Mouse (Mus musculus): ENCODE data around the gene Dnajb1. TPM values are rescaled to one million over a fixed set of nuclear protein-coding genes. Genes with fewer than 3 reads are reported as not detected.
"Not testable (repeated sequence)": the region's sequence is repeated elsewhere in the genome, so short reads cannot be mapped to it uniquely, and the experiment has no call there.

Gene Dnajb1
- polyA plus RNA-seq, 1 experiment from 2014 or later, result 26.1 TPM

DNA sequence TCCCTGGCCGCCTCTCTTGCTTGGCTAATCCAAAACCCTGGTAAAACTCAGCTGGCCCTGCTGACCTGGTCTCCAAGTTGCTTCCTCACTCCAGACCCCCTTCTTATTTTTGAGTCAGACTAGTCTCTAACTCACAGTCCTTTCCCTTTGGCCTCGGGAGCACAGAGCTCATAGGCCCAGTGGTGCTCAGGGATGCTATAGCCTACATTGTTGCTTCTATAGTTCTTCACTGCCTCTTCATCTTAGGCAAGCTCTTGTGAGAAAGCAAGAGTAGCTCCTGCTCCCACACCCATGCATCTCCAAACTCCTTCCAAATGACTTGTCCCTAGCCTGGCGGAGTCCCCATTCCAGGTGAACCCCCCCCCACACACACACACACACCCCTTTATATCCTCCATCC is 40.3 kb upstream of the Dnajb1 start:
- no peaks in the 10 kb centered on the region; the same call in 1 of the 2 replicates for H3K4me1 ChIP-seq (replicated peaks; ENCODE audit: control insufficient read depth, insufficient read depth, low read length)
- no peak for TF ChIP-seq CTCF (IDR thresholded peaks at IDR 0.05; ENCODE audit: low read depth)
- H3K9ac ChIP-seq (ENCODE audit: low read depth, low read length), result peak overlapping the region; percentile 85; the same call in 1 of the 2 replicates
- no peak for ATAC-seq
- no peak overlapping the region for H3K27ac ChIP-seq (ENCODE audit: low read depth, low read length)
- no peaks in the 10 kb centered on the region for H3K27me3 ChIP-seq (replicated peaks; ENCODE audit: control insufficient read depth, insufficient read depth, low read length)
- H3K36me3 ChIP-seq (ENCODE audit: control insufficient read depth, insufficient read depth), result peaks cover 31% of the 10 kb centered on the region
- peak overlapping the region; percentile 78 for H3K4me3 ChIP-seq (ENCODE audit: low read depth, low read length)
- peak overlapping the region; percentile 78 for H3K4me2 ChIP-seq (replicated peaks; ENCODE audit: low read depth)
- WGBS, result 55% methylated on average over 3 of the region's 3 CpGs
- no peaks in the 10 kb centered on the region for H3K9me3 ChIP-seq (ENCODE audit: control insufficient read depth)

DNA sequence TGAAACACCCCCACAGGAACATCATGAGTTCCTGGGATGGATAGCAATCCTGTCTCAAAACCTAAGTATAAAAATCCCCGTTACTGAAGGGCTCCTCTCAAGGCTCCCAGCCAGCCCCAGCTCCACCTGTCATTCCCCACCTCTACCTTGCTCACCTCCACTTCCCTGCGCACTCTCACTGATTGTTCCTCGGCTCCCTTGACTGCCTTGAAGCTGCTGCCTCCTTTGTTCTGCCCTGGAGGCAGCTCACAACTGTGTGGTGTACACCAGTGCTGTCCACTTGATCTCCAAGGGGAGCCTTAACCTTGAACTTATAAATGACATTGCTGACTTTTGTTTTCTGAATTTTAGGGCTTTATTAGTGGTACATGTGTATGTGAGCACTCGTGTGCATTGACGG is 39.9 kb upstream of the Dnajb1 start:
- 64% methylated on average over 5 of the region's 5 CpGs for WGBS
- Histone ChIP-seq H3K9ac (ENCODE audit: low read depth, low read length) (0 out of 2 replicates have a peak overlapping the region, but pooled peaks have one; percentile 85), H3K4me2 (replicated peaks; ENCODE audit: low read depth) (peak overlapping the region; percentile 78)

DNA sequence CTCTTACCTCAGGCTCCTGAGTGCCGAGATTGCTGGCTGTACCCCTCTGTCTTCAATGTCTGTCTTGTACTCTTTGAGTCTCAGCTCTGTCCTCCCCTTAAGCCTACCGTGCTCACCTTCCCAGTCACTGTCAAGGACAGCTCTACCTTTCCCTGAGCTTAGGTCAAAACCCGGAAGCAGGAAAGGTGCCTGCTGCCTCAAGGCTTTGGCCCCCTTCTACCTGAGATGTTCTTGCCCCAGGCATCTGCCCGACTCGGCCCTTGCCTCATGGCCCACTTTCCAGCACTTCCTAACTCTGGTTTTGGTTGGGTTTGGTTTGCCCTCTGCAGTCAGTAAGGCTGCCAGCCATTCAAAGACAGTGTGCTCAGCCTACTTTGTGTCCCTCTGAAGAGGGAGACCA is 39.2 kb upstream of the Dnajb1 start:
- Histone ChIP-seq H3K4me3 (ENCODE audit: low read depth, low read length) (no peak overlapping the region), H3K9ac (ENCODE audit: low read depth, low read length) (0 out of 2 replicates have a peak overlapping the region, but pooled peaks have one; percentile 17), H3K36me3 (ENCODE audit: control insufficient read depth, insufficient read depth) (peaks cover 41% of the 10 kb centered on the region), H3K9me3 (ENCODE audit: control insufficient read depth) (no peaks in the 10 kb centered on the region), H3K27me3 (replicated peaks; ENCODE audit: control insufficient read depth, insufficient read depth, low read length) (no peaks in the 10 kb centered on the region), H3K27ac (ENCODE audit: low read depth, low read length) (no peak overlapping the region), H3K4me1 (replicated peaks; ENCODE audit: control insufficient read depth, insufficient read depth, low read length) (no peaks in the 10 kb centered on the region; the same call in 1 of the 2 replicates), H3K4me2 (replicated peaks; ENCODE audit: low read depth) (no peak overlapping the region)
- WGBS, result 74% methylated on average over 5 of the region's 5 CpGs
- no peak for ATAC-seq
- no peak for TF ChIP-seq CTCF (IDR thresholded peaks at IDR 0.05; ENCODE audit: low read depth)

More for the DNA sequence above, 39.9 kb upstream of the Dnajb1 start:
- no peaks in the 10 kb centered on the region for H3K27me3 ChIP-seq (replicated peaks; ENCODE audit: control insufficient read depth, insufficient read depth, low read length)
- H3K4me3 ChIP-seq (ENCODE audit: low read depth, low read length), result no peak overlapping the region
- H3K9me3 ChIP-seq (ENCODE audit: control insufficient read depth), result no peaks in the 10 kb centered on the region
- no peaks in the 10 kb centered on the region; the same call in 1 of the 2 replicates for H3K4me1 ChIP-seq (replicated peaks; ENCODE audit: control insufficient read depth, insufficient read depth, low read length)
- no peak overlapping the region for H3K27ac ChIP-seq (ENCODE audit: low read depth, low read length)
- H3K36me3 ChIP-seq (ENCODE audit: control insufficient read depth, insufficient read depth), result peaks cover 36% of the 10 kb centered on the region
- no peak for TF ChIP-seq CTCF (IDR thresholded peaks at IDR 0.05; ENCODE audit: low read depth)
- no peak for ATAC-seq

DNA sequence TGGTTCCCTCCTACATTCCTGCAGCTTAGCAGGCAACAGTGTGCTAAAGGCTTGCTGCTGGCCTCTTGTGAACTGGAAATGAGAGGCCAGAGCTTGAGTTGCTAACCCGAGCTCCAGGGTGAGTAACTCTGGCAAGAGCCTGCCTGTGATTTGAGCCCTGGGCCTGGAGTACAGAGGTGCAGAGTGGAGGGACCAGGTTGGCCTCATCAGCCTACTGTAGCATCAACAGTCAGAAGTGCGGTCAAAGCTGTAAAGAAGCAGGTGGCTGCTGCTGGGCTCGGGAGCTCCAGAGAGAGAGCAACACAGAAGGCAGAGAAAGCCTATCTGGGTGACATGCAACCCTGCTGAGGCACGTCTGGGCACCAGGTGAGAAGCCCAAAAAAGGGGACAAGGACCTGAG is 38.8 kb upstream of the Dnajb1 start:
- H3K9ac ChIP-seq (ENCODE audit: low read depth, low read length), result no peak overlapping the region
- WGBS, result 61% methylated on average over 4 of the region's 4 CpGs

DNA sequence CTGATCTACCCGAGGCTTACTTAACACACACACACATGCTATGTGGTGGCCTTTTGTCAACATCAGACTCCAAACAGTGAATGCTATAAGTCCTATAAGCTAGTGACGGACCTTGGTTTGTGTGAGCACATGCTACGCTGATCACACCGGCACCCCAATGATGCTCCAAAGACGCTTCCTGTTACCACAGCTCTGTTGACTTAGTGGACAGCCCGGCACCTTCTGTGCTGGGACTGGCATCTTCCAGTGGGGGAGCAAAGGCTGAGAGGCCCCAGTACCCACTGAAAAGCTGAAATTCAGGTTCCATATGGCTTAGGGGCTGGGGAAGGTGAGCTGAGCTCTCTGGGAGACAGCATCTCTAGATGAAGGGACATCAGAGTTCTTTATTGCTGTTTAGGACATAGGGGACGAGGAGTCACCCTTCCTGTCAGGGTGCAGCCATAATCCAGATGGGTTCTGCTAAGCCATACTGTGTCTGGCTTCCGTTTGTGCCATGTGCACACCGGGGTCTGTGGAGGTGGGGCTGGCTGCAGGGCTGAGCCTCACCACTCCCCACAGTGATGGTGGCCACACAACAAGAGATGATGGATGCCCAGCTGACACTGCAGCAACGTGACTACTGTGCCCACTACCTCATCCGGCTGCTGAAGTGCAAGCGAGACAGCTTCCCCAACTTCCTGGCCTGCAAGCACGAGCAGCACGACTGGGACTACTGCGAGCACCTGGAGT is 37.6 kb upstream of the Dnajb1 start:
- Histone ChIP-seq H3K9ac (ENCODE audit: low read depth, low read length) (no peak overlapping the region), H3K27me3 (replicated peaks; ENCODE audit: control insufficient read depth, insufficient read depth, low read length) (no peaks in the 10 kb centered on the region), H3K4me3 (ENCODE audit: low read depth, low read length) (no peak overlapping the region), H3K27ac (ENCODE audit: low read depth, low read length) (no peak overlapping the region), H3K4me2 (replicated peaks; ENCODE audit: low read depth) (no peak overlapping the region), H3K9me3 (ENCODE audit: control insufficient read depth) (no peaks in the 10 kb centered on the region), H3K36me3 (ENCODE audit: control insufficient read depth, insufficient read depth) (peaks cover 44% of the 10 kb centered on the region), H3K4me1 (replicated peaks; ENCODE audit: control insufficient read depth, insufficient read depth, low read length) (no peaks in the 10 kb centered on the region; the same call in 1 of the 2 replicates)
- no peak for TF ChIP-seq CTCF (IDR thresholded peaks at IDR 0.05; ENCODE audit: low read depth)
- 77% methylated on average over 15 of the region's 15 CpGs for WGBS
- ATAC-seq, result no peak

More for the DNA sequence above, 38.8 kb upstream of the Dnajb1 start:
- no peak for ATAC-seq
- Histone ChIP-seq H3K4me2 (replicated peaks; ENCODE audit: low read depth) (no peak overlapping the region), H3K9me3 (ENCODE audit: control insufficient read depth) (no peaks in the 10 kb centered on the region), H3K36me3 (ENCODE audit: control insufficient read depth, insufficient read depth) (peaks cover 41% of the 10 kb centered on the region), H3K27ac (ENCODE audit: low read depth, low read length) (no peak overlapping the region), H3K4me3 (ENCODE audit: low read depth, low read length) (no peak overlapping the region), H3K27me3 (replicated peaks; ENCODE audit: control insufficient read depth, insufficient read depth, low read length) (no peaks in the 10 kb centered on the region), H3K4me1 (replicated peaks; ENCODE audit: control insufficient read depth, insufficient read depth, low read length) (no peaks in the 10 kb centered on the region; the same call in 1 of the 2 replicates)
- TF ChIP-seq CTCF (IDR thresholded peaks at IDR 0.05; ENCODE audit: low read depth), result no peak

DNA sequence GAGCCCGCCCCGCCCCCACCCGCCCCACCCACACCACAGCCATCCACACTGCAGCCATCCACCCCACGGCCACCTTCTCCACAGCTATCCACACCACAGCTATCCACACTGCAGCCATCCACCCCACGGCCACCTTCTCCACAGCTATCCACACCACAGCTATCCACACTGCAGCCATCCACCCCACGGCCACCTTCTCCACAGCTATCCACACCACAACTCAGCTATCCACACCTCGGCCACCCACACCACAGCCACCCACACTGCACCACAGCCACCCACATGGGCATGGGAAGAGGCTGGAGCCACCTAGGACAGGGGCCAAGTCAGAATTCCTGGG is 37.0 kb upstream of the Dnajb1 start:
- 97% methylated on average over 6 of the region's 7 CpGs for WGBS

More for the DNA sequence above, 37.0 kb upstream of the Dnajb1 start:
- peaks cover 44% of the 10 kb centered on the region for H3K36me3 ChIP-seq (ENCODE audit: control insufficient read depth, insufficient read depth)
- not testable (repeated sequence) for H3K4me3 ChIP-seq (ENCODE audit: low read depth, low read length); H3K4me1 ChIP-seq (replicated peaks; ENCODE audit: control insufficient read depth, insufficient read depth, low read length); H3K4me2 ChIP-seq (replicated peaks; ENCODE audit: low read depth); ATAC-seq; H3K9ac ChIP-seq (ENCODE audit: low read depth, low read length); H3K9me3 ChIP-seq (ENCODE audit: control insufficient read depth); H3K27me3 ChIP-seq (replicated peaks; ENCODE audit: control insufficient read depth, insufficient read depth, low read length); H3K27ac ChIP-seq (ENCODE audit: low read depth, low read length)

Measured in intestine, postnatal 0 days (tissue).